Mouse (Mus musculus): ENCODE data around the gene Col4a1. TPM values are rescaled to one million over a fixed set of nuclear protein-coding genes. Genes with fewer than 3 reads are reported as not detected.

Gene Col4a1
- polyA plus RNA-seq, 1 experiment from 2014 or later, result 130 TPM

- no peak overlapping the region for H3K27ac ChIP-seq (ENCODE audit: low read depth, low read length)
- no peak for ATAC-seq (replicated peaks; ENCODE audit: low FRiP score)
Observed at GRCm38 (mm10) chr8:11298531-11299316, 13.9 kb downstream of the Col4a1 start.

GRCm38 (mm10) chr8:11297141-11297838, 15.3 kb downstream of the Col4a1 start:
- no peak for ATAC-seq (replicated peaks; ENCODE audit: low FRiP score)
- no peak for DNase-seq (ENCODE audit: low spot score)
- 90% methylated on average over 8 of the region's 8 CpGs for WGBS
- Histone ChIP-seq H3K9me3 (ENCODE audit: control insufficient read depth, low read length) (no peaks in the 10 kb centered on the region), H3K4me3 (ENCODE audit: low read depth, low read length) (no peak overlapping the region), H3K27ac (ENCODE audit: low read depth, low read length) (no peak overlapping the region), H3K4me2 (ENCODE audit: low read depth, low read length, severe bottlenecking) (no peak overlapping the region), H3K27me3 (ENCODE audit: control insufficient read depth, insufficient read depth, low read length) (no peaks in the 10 kb centered on the region), H3K4me1 (replicated peaks; ENCODE audit: control insufficient read depth, insufficient read depth, low read length) (no peaks in the 10 kb centered on the region), H3K9ac (ENCODE audit: low read length) (no peak overlapping the region), H3K36me3 (ENCODE audit: control insufficient read depth, insufficient read depth, low read length) (no peaks in the 10 kb centered on the region)

More at GRCm38 (mm10) chr8:11298531-11299316, 13.9 kb downstream of the Col4a1 start:
- no peaks in the 10 kb centered on the region for H3K4me1 ChIP-seq (replicated peaks; ENCODE audit: control insufficient read depth, insufficient read depth, low read length)
- no peaks in the 10 kb centered on the region for H3K9me3 ChIP-seq (ENCODE audit: control insufficient read depth, low read length)
- WGBS, result 78% methylated on average over 12 of the region's 12 CpGs
- no peak overlapping the region for H3K4me2 ChIP-seq (ENCODE audit: low read depth, low read length, severe bottlenecking)
- no peak overlapping the region for H3K4me3 ChIP-seq (ENCODE audit: low read depth, low read length)
- H3K27me3 ChIP-seq (ENCODE audit: control insufficient read depth, insufficient read depth, low read length), result no peaks in the 10 kb centered on the region
- H3K9ac ChIP-seq (ENCODE audit: low read length), result no peak overlapping the region
- DNase-seq (ENCODE audit: low spot score), result no peak
- H3K36me3 ChIP-seq (ENCODE audit: control insufficient read depth, insufficient read depth, low read length), result no peaks in the 10 kb centered on the region

- Histone ChIP-seq H3K4me1 (replicated peaks; ENCODE audit: control insufficient read depth, insufficient read depth, low read length) (no peaks in the 10 kb centered on the region), H3K9me3 (ENCODE audit: control insufficient read depth, low read length) (no peaks in the 10 kb centered on the region), H3K36me3 (ENCODE audit: control insufficient read depth, insufficient read depth, low read length) (no peaks in the 10 kb centered on the region), H3K27ac (ENCODE audit: low read depth, low read length) (no peak overlapping the region), H3K4me2 (ENCODE audit: low read depth, low read length, severe bottlenecking) (no peak overlapping the region), H3K4me3 (ENCODE audit: low read depth, low read length) (no peak overlapping the region), H3K9ac (ENCODE audit: low read length) (no peak overlapping the region), H3K27me3 (ENCODE audit: control insufficient read depth, insufficient read depth, low read length) (no peaks in the 10 kb centered on the region)
- ATAC-seq (replicated peaks; ENCODE audit: low FRiP score) (no peak), DNase-seq (ENCODE audit: low spot score) (no peak)
- WGBS, result 90% methylated on average over 10 of the region's 10 CpGs
Observed at GRCm38 (mm10) chr8:11296282-11296943, 16.2 kb downstream of the Col4a1 start.

- no peak overlapping the region for H3K27ac ChIP-seq (ENCODE audit: low read depth, low read length)
- no peak for ATAC-seq (replicated peaks; ENCODE audit: low FRiP score)
Observed at GRCm38 (mm10) chr8:11292611-11293010, 20.0 kb downstream of the Col4a1 start.

GRCm38 (mm10) chr8:11290533-11290932, 22.1 kb downstream of the Col4a1 start:
- H3K27me3 ChIP-seq (ENCODE audit: control insufficient read depth, insufficient read depth, low read length), result no peaks in the 10 kb centered on the region
- H3K4me2 ChIP-seq (ENCODE audit: low read depth, low read length, severe bottlenecking), result no peak overlapping the region
- no peak overlapping the region for H3K4me3 ChIP-seq (ENCODE audit: low read depth, low read length)
- WGBS, result 14% methylated on average over 1 of the region's 1 CpGs
- H3K9ac ChIP-seq (ENCODE audit: low read length), result no peak overlapping the region
- ATAC-seq (replicated peaks; ENCODE audit: low FRiP score) (no peak), DNase-seq (ENCODE audit: low spot score) (no peak)
- no peaks in the 10 kb centered on the region for H3K36me3 ChIP-seq (ENCODE audit: control insufficient read depth, insufficient read depth, low read length)
- no peaks in the 10 kb centered on the region; the same call in 1 of the 2 replicates for H3K4me1 ChIP-seq (replicated peaks; ENCODE audit: control insufficient read depth, insufficient read depth, low read length)
- no peak overlapping the region for H3K27ac ChIP-seq (ENCODE audit: low read depth, low read length)
- no peaks in the 10 kb centered on the region for H3K9me3 ChIP-seq (ENCODE audit: control insufficient read depth, low read length)

More at GRCm38 (mm10) chr8:11292611-11293010, 20.0 kb downstream of the Col4a1 start:
- Histone ChIP-seq H3K36me3 (ENCODE audit: control insufficient read depth, insufficient read depth, low read length) (no peaks in the 10 kb centered on the region), H3K4me2 (ENCODE audit: low read depth, low read length, severe bottlenecking) (no peak overlapping the region), H3K27me3 (ENCODE audit: control insufficient read depth, insufficient read depth, low read length) (no peaks in the 10 kb centered on the region), H3K4me1 (replicated peaks; ENCODE audit: control insufficient read depth, insufficient read depth, low read length) (no peaks in the 10 kb centered on the region; the same call in 1 of the 2 replicates), H3K4me3 (ENCODE audit: low read depth, low read length) (no peak overlapping the region), H3K9ac (ENCODE audit: low read length) (no peak overlapping the region), H3K9me3 (ENCODE audit: control insufficient read depth, low read length) (no peaks in the 10 kb centered on the region)
- 72% methylated on average over 3 of the region's 3 CpGs for WGBS
- DNase-seq (ENCODE audit: low spot score), result no peak

- H3K4me1 ChIP-seq (replicated peaks; ENCODE audit: control insufficient read depth, insufficient read depth, low read length), result peaks cover 2% of the 10 kb centered on the region
- H3K36me3 ChIP-seq (ENCODE audit: control insufficient read depth, insufficient read depth, low read length), result no peaks in the 10 kb centered on the region
- no peak overlapping the region for H3K9ac ChIP-seq (ENCODE audit: low read length)
- H3K27me3 ChIP-seq (ENCODE audit: control insufficient read depth, insufficient read depth, low read length), result no peaks in the 10 kb centered on the region
- ATAC-seq (replicated peaks; ENCODE audit: low FRiP score), result no peak
- DNase-seq (ENCODE audit: low spot score), result no peak
- H3K4me3 ChIP-seq (ENCODE audit: low read depth, low read length), result no peak overlapping the region
- WGBS, result 73% methylated on average over 6 of the region's 6 CpGs
- H3K27ac ChIP-seq (ENCODE audit: low read depth, low read length), result no peak overlapping the region
- no peak overlapping the region for H3K4me2 ChIP-seq (ENCODE audit: low read depth, low read length, severe bottlenecking)
- H3K9me3 ChIP-seq (ENCODE audit: control insufficient read depth, low read length), result no peaks in the 10 kb centered on the region
Observed at GRCm38 (mm10) chr8:11288286-11288685, 24.3 kb downstream of the Col4a1 start.

- WGBS, result 67% methylated on average over 3 of the region's 3 CpGs
- DNase-seq (ENCODE audit: low spot score) (no peak), ATAC-seq (replicated peaks; ENCODE audit: low FRiP score) (no peak)
- H3K27me3 ChIP-seq (ENCODE audit: control insufficient read depth, insufficient read depth, low read length), result no peaks in the 10 kb centered on the region
- H3K27ac ChIP-seq (ENCODE audit: low read depth, low read length), result no peak overlapping the region
- no peak overlapping the region for H3K4me3 ChIP-seq (ENCODE audit: low read depth, low read length)
- no peak overlapping the region for H3K4me2 ChIP-seq (ENCODE audit: low read depth, low read length, severe bottlenecking)
- H3K9me3 ChIP-seq (ENCODE audit: control insufficient read depth, low read length), result no peaks in the 10 kb centered on the region
- no peak overlapping the region for H3K9ac ChIP-seq (ENCODE audit: low read length)
- H3K36me3 ChIP-seq (ENCODE audit: control insufficient read depth, insufficient read depth, low read length), result no peaks in the 10 kb centered on the region
- H3K4me1 ChIP-seq (replicated peaks; ENCODE audit: control insufficient read depth, insufficient read depth, low read length), result peaks cover 8% of the 10 kb centered on the region
Observed at GRCm38 (mm10) chr8:11287139-11287538, 25.5 kb downstream of the Col4a1 start.

GRCm38 (mm10) chr8:11285437-11285836, 27.2 kb downstream of the Col4a1 start:
- Histone ChIP-seq H3K4me1 (replicated peaks; ENCODE audit: control insufficient read depth, insufficient read depth, low read length) (peaks cover 8% of the 10 kb centered on the region), H3K27ac (ENCODE audit: low read depth, low read length) (no peak overlapping the region), H3K36me3 (ENCODE audit: control insufficient read depth, insufficient read depth, low read length) (no peaks in the 10 kb centered on the region), H3K27me3 (ENCODE audit: control insufficient read depth, insufficient read depth, low read length) (no peaks in the 10 kb centered on the region), H3K9ac (ENCODE audit: low read length) (no peak overlapping the region), H3K4me3 (ENCODE audit: low read depth, low read length) (no peak overlapping the region), H3K9me3 (ENCODE audit: control insufficient read depth, low read length) (no peaks in the 10 kb centered on the region), H3K4me2 (ENCODE audit: low read depth, low read length, severe bottlenecking) (no peak overlapping the region)
- 87% methylated on average over 4 of the region's 4 CpGs for WGBS
- ATAC-seq (replicated peaks; ENCODE audit: low FRiP score), result no peak
- DNase-seq (ENCODE audit: low spot score), result no peak
